Mouse (Mus musculus): Measurements from ENCODE around the gene Cacnb1. TPM values are rescaled to one million over a fixed set of nuclear protein-coding genes. Genes with fewer than 3 reads are reported as not detected.
A peak's percentile ranks its signal among the peaks of the same experiment; 100 is the strongest.

Gene Cacnb1
- polyA plus RNA-seq, 1 experiment from 2014 or later = 70.1 TPM

GRCm38 (mm10) chr11:97994539-97995100, 28.2 kb downstream of the Cacnb1 start:
- peaks cover 28% of the 10 kb centered on the region for H3K4me1 ChIP-seq (replicated peaks)
- H3K9ac ChIP-seq = peak overlapping the region; percentile 31; the same call in 1 of the 2 replicates
- ATAC-seq (ENCODE audit: low FRiP score, low read depth) = no peak
- 9% methylated on average over 13 of the region's 13 CpGs for WGBS
- no peak overlapping the region for H3K27ac ChIP-seq (replicated peaks)
- peak overlapping the region; percentile 84 for H3K4me2 ChIP-seq
- no peaks in the 10 kb centered on the region for H3K9me3 ChIP-seq
- no peaks in the 10 kb centered on the region for H3K36me3 ChIP-seq
- H3K4me3 ChIP-seq = peak overlapping the region; percentile 41
- peaks cover 7% of the 10 kb centered on the region; the same call in 1 of the 2 replicates for H3K27me3 ChIP-seq

DNA sequence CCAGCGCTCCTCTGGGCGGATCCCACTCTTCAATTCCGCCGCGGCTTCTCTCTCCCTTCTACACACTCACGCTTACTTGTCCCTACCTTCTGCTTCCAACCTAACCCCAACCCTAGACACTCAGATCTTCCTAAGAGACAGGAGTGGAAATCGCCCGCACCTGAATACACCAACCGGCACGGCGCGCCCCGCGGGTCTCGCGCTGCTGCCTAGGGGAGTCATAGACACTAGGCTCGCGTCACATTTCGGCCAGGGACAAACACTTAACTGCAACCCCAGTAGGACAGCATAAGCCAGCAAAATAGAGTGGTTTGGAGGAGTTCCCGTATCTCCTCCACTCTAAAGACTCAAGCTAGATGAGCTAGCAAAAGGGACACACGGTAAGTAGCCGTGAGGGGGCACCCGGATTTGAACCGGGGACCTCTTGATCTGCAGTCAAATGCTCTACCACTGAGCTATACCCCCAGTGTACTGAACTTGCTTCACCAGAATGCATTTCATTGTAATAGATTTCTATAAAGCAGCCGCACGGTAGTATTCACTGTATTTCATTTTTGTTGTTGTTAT, 34.2 kb downstream of the Cacnb1 start:
- no peaks in the 10 kb centered on the region for H3K36me3 ChIP-seq
- peaks cover 30% of the 10 kb centered on the region for H3K4me1 ChIP-seq (replicated peaks)
- peak overlapping the region; percentile 87 for H3K4me2 ChIP-seq
- peak overlapping the region; percentile 77 for H3K4me3 ChIP-seq
- peak overlapping the region; percentile 87 for H3K9ac ChIP-seq
- peak; percentile 87 for ATAC-seq (ENCODE audit: low FRiP score, low read depth)
- H3K27me3 ChIP-seq = peaks cover 24% of the 10 kb centered on the region
- no peaks in the 10 kb centered on the region for H3K9me3 ChIP-seq
- 0% methylated on average over 26 of the region's 26 CpGs for WGBS
- peak overlapping the region; percentile 93 for H3K27ac ChIP-seq (replicated peaks)

DNA sequence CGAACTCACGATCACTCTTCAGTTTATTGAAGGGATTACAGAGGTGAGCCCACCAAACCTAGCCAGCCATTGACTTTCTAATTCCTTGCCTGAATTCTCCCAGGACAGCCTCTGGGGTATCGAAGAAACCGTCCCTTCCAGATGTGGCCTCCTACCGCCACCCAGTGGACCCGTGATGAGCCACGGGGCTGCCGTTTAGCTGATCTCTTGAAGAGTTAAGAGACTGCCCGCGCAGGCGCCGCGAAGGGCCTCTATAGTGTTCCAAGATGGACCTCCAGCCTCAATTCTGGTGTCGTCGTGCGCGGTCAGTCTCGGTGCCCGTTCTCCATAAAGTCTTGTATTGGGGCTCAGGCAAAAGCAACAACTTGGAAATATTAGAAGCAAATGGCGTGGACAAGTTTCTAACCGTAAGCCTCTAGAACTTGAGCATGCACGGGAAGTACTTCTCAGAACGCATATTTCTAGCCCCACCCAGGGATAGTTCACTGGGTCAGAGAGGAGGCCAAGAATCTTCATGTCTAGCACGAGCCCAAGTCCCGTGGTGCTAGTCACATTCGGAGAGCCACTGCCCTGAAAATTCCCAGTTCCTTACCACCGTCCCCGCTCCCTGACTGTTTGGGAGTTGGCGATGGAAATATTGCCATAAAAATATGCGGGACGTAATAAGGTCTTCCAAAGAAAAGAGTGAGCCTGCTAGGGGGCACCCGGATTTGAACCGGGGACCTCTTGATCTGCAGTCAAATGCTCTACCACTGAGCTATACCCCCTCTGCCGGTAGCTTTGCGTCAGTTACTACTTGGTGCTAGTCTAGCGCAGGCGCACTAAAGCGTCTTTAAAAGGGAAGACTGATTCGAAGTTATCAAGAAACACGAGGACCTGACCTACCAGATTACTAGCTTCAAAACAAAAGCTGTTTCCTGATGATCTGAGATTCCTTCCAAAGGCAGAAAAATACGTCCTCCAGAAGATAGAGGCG, 35.0 kb downstream of the Cacnb1 start:
- WGBS = under 1% methylated on average over 42 of the region's 42 CpGs
- peaks cover 24% of the 10 kb centered on the region for H3K27me3 ChIP-seq

DNA sequence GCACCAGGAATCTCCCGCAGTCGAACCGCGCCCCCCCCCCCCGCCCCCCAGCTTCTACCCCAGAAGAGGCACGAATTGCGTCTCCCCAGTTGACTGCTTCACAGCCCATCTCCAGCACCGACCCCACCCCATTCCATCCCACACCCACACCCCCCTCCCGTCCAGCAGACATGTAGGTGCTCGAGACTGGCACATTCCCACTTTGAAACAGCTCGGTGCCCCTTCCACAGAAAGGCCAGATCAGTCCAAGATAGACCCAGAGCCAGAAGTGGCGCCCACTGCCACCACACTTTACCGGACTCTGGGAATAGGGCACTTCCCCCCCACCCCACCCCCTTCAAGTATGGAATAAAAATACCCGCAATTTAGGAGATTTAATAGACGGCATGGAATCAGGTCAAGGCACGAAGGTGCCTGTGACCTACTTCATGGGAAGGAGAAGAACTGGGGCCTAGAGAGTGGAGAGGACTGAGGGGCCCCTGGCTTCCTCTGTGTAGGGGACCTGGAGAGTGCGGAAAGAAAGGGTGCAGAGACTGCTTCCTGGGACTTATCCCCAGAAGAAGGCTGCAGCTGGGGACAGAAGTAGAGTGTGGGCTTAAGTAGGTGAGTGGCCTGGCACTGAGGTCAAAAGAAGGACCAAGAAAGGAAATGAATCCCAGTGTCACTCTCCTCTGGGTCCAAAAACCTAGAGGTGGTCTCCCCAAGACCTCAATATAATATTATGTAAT, 35.9 kb downstream of the Cacnb1 start:
- no peak overlapping the region for H3K9ac ChIP-seq
- H3K4me3 ChIP-seq = peak overlapping the region; percentile 77
- H3K4me1 ChIP-seq (replicated peaks) = peaks cover 30% of the 10 kb centered on the region
- peak overlapping the region; percentile 82; the same call in 1 of the 2 replicates for H3K27ac ChIP-seq (replicated peaks)
- ATAC-seq (ENCODE audit: low FRiP score, low read depth) = no peak
- H3K27me3 ChIP-seq = peaks cover 24% of the 10 kb centered on the region
- no peaks in the 10 kb centered on the region for H3K36me3 ChIP-seq
- no peaks in the 10 kb centered on the region for H3K9me3 ChIP-seq
- H3K4me2 ChIP-seq = peak overlapping the region; percentile 87
- 40% methylated on average over 12 of the region's 17 CpGs for WGBS

More for the DNA sequence above, 35.0 kb downstream of the Cacnb1 start:
- no peaks in the 10 kb centered on the region for H3K9me3 ChIP-seq
- H3K27ac ChIP-seq (replicated peaks) = peak overlapping the region; percentile 93
- peak overlapping the region; percentile 77 for H3K4me3 ChIP-seq
- no peaks in the 10 kb centered on the region for H3K36me3 ChIP-seq
- peak overlapping the region; percentile 87 for H3K9ac ChIP-seq
- peak overlapping the region; percentile 87 for H3K4me2 ChIP-seq
- peaks cover 30% of the 10 kb centered on the region for H3K4me1 ChIP-seq (replicated peaks)
- peak; percentile 78 for ATAC-seq (ENCODE audit: low FRiP score, low read depth)

- H3K27me3 ChIP-seq = peaks cover 24% of the 10 kb centered on the region
- peak within 1 kb of the TSS; percentile 87 for H3K4me2 ChIP-seq
- no peak for ATAC-seq (ENCODE audit: low FRiP score, low read depth)
- 2% methylated on average over 67 of the region's 74 CpGs for WGBS
- peak within 1 kb of the TSS; percentile 77 for H3K4me3 ChIP-seq
- H3K4me1 ChIP-seq (replicated peaks) = peaks cover 30% of the 10 kb centered on the region
- H3K36me3 ChIP-seq = no peaks in the 10 kb centered on the region
- peak within 1 kb of the TSS; percentile 82; the same call in 1 of the 2 replicates for H3K27ac ChIP-seq (replicated peaks)
- H3K9me3 ChIP-seq = no peaks in the 10 kb centered on the region
- H3K9ac ChIP-seq = peak within 1 kb of the TSS; percentile 33
These were observed 36.8 kb downstream of the Cacnb1 start, which contains the start of gene Plxdc1 for GRCm38 (mm10) chr11:97985727-97986677. Plxdc1 (minus strand) TSS chr11:97986444.

- H3K27ac ChIP-seq (replicated peaks) = no peak overlapping the region
- peaks cover 15% of the 10 kb centered on the region for H3K4me1 ChIP-seq (replicated peaks)
- 50% methylated on average over 1 of the region's 1 CpGs for WGBS
- peaks cover 24% of the 10 kb centered on the region for H3K27me3 ChIP-seq
- H3K9ac ChIP-seq = no peak overlapping the region
- no peaks in the 10 kb centered on the region for H3K36me3 ChIP-seq
- H3K4me2 ChIP-seq = no peak overlapping the region
- ATAC-seq (ENCODE audit: low FRiP score, low read depth) = no peak
- H3K9me3 ChIP-seq = no peaks in the 10 kb centered on the region
- no peak overlapping the region for H3K4me3 ChIP-seq
These were observed 38.9 kb downstream of the Cacnb1 start for GRCm38 (mm10) chr11:97983983-97984382.

DNA sequence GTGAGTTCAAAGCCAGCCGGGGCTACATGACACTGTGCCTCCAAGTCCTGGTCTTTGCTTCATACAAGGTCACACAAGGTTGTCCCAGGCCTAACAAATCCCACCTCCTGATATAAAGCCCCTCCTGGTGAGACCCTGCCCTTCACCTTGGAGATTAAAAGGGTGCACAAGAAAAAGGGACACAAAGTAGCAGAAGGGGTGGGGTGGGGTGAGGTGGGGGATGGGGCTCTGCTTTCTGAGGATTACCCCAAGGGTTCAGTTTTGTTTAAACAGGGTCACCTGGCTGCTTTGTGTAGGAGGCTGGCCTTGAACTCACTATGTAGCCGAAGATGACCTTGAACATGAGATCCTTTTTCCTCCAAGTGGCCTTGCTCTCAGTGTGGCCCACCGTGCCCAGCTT, 39.3 kb downstream of the Cacnb1 start:
- no peak for ATAC-seq (ENCODE audit: low FRiP score, low read depth)
- Histone ChIP-seq H3K4me2 (no peak overlapping the region), H3K9me3 (no peaks in the 10 kb centered on the region), H3K27me3 (peaks cover 24% of the 10 kb centered on the region), H3K4me1 (replicated peaks) (peaks cover 15% of the 10 kb centered on the region), H3K27ac (replicated peaks) (no peak overlapping the region), H3K4me3 (no peak overlapping the region), H3K36me3 (no peaks in the 10 kb centered on the region), H3K9ac (no peak overlapping the region)
- WGBS = 85% methylated on average over 3 of the region's 3 CpGs

DNA sequence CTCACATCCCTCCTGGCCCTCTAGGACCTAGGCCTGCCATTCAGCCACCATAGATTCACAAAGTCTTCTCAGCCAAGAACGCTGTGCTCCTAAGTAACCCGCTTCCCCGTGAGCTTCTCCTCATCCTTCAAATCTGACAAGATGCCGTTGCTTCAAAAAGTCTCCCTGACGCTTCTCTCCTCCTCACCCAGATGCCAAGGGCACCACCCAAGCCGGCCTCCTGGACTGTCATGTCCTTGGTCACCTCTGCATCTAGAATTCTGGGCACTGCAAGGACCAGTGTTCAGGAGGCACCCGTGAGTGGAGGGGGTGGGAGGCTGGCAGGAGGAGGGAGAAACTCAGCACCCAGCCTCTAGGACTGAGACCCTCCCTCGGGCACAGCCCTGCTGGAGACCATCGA, 40.1 kb downstream of the Cacnb1 start:
- Histone ChIP-seq H3K36me3 (no peaks in the 10 kb centered on the region), H3K9me3 (no peaks in the 10 kb centered on the region), H3K4me2 (no peak overlapping the region), H3K4me1 (replicated peaks) (peaks cover 15% of the 10 kb centered on the region), H3K27me3 (peaks cover 28% of the 10 kb centered on the region), H3K4me3 (no peak overlapping the region), H3K27ac (replicated peaks) (no peak overlapping the region), H3K9ac (no peak overlapping the region)
- 85% methylated on average over 9 of the region's 9 CpGs for WGBS
- ATAC-seq (ENCODE audit: low FRiP score, low read depth) = no peak

GRCm38 (mm10) chr11:97980531-97980966, 42.3 kb downstream of the Cacnb1 start:
- H3K27me3 ChIP-seq = peaks cover 19% of the 10 kb centered on the region
- H3K4me1 ChIP-seq (replicated peaks) = no peaks in the 10 kb centered on the region
- no peaks in the 10 kb centered on the region for H3K9me3 ChIP-seq
- no peak overlapping the region for H3K4me2 ChIP-seq
- H3K9ac ChIP-seq = no peak overlapping the region
- WGBS = 39% methylated on average over 9 of the region's 9 CpGs
- no peaks in the 10 kb centered on the region for H3K36me3 ChIP-seq
- H3K27ac ChIP-seq (replicated peaks) = no peak overlapping the region
- ATAC-seq (ENCODE audit: low FRiP score, low read depth) = peak; percentile 38; the same call in 1 of the 2 replicates
- no peak overlapping the region for H3K4me3 ChIP-seq

DNA sequence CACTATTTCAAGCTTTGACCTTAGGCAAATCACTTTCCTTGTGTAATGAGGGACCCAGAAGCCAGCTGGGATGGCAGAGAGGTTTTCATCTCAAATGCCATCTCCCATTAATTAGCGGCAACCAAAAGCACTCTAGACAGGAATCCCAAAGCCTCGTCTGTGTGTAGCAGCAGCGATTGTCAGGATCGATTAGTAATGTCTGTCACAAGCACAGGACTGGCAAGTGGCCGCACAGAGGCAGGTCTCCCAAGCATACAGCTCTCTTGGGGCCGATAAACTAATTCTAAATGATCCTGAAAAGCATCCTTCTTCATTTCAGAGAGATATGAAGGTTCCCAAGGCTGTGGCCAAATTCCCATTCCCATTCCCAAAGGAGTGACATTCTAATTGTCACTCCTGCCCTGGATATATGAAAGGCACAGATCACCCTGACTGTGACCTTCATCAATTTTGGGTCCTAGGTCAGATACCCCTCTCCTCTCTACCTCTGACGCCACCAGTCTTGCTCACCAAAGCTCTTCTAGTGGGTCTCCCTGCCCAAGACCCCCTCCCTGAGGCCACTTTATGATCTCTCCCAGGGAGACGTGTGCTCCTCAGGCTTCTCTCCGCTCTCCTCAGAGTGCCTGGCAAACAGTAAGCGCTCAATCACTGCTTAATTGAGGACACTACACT, 42.9 kb downstream of the Cacnb1 start:
- WGBS = 67% methylated on average over 10 of the region's 10 CpGs
- H3K9ac ChIP-seq = no peak overlapping the region
- H3K4me1 ChIP-seq (replicated peaks) = no peaks in the 10 kb centered on the region
- H3K4me2 ChIP-seq = no peak overlapping the region
- no peaks in the 10 kb centered on the region for H3K36me3 ChIP-seq
- no peak overlapping the region for H3K4me3 ChIP-seq
- H3K9me3 ChIP-seq = no peaks in the 10 kb centered on the region
- ATAC-seq (ENCODE audit: low FRiP score, low read depth) = no peak
- H3K27me3 ChIP-seq = peaks cover 13% of the 10 kb centered on the region
- H3K27ac ChIP-seq (replicated peaks) = no peak overlapping the region
